Mouse (Mus musculus) v-Abl transformed pro-B cells (cell line): ENCODE measurements around the gene Notch1.

Experiments
- in situ Hi-C, 2 experiments: fragments of 400-800 bp; cut with MboI; formaldehyde crosslinking; loops; one replicate each; pipeline ENCODE4 v1.15.1; 2025; ENCODE audit not compliant: unreplicated experiment in 2 of 2

Gene Notch1

GRCm38 (mm10) chr2:26459478-26459877 is 57.0 kb downstream of the Notch1 start:
- in situ Hi-C loops, result loop anchor here in 1 of 2 experiments (10.0 kb wide), 1 partner anchor 85 kb away; no protein-coding TSS in a partner anchor

- in situ Hi-C loops, result loop anchor here in 1 of 2 experiments (10.0 kb wide), 1 partner anchor 86 kb away; no protein-coding TSS in a partner anchor
Measured at GRCm38 (mm10) chr2:26458402-26459124, 57.9 kb downstream of the Notch1 start.

- in situ Hi-C loops, result loop anchor here (5.0 to 10.0 kb wide), 8 partner anchors 43 to 455 kb away; partner anchors contain the start of genes Gpsm1 (in 2 of the 2) and Surf6 (in 2 of the 2)
Measured at GRCm38 (mm10) chr2:26449121-26450060, 67.1 kb downstream of the Notch1 start.

GRCm38 (mm10) chr2:26447451-26447850 is 69.0 kb downstream of the Notch1 start:
- in situ Hi-C loops, result loop anchor here (5.0 to 10.0 kb wide), 5 partner anchors 115 to 457 kb away; partner anchors contain the start of genes Gpsm1 (in 2 of the 2) and Surf6 (in 2 of the 2)

GRCm38 (mm10) chr2:26446671-26447070 is 69.8 kb downstream of the Notch1 start:
- in situ Hi-C loops, result loop anchor here (5.0 to 10.0 kb wide), 5 partner anchors 116 to 458 kb away; partner anchors contain the start of genes Gpsm1 (in 2 of the 2) and Surf6 (in 2 of the 2)

GRCm38 (mm10) chr2:26445666-26446445 is 70.6 kb downstream of the Notch1 start:
- in situ Hi-C loops, result loop anchor here (5.0 to 10.0 kb wide), 5 partner anchors 116 to 459 kb away; partner anchors contain the start of genes Gpsm1 (in 2 of the 2) and Surf6 (in 2 of the 2)

GRCm38 (mm10) chr2:26444946-26445665 is 71.4 kb downstream of the Notch1 start, which contains the start of gene Sec16a:
TSS of gene Sec16a (minus strand) at chr2:26445216.
- in situ Hi-C loops, result loop anchor here (5.0 to 10.0 kb wide), 5 partner anchors 117 to 460 kb away; partner anchors contain the start of genes Gpsm1 (in 2 of the 2) and Surf6 (in 2 of the 2)

- in situ Hi-C loops, result loop anchor here (10.0 kb wide), 3 partner anchors 130 to 460 kb away; partner anchors contain the start of genes Gpsm1 (in 2 of the 2) and Surf6 (in 1 of the 2)
Measured at GRCm38 (mm10) chr2:26444368-26444767, 72.1 kb downstream of the Notch1 start.

GRCm38 (mm10) chr2:26443876-26444275 is 72.6 kb downstream of the Notch1 start:
- in situ Hi-C loops, result loop anchor here (10.0 kb wide), 3 partner anchors 129 to 461 kb away; partner anchors contain the start of genes Gpsm1 (in 2 of the 2) and Surf6 (in 1 of the 2)

GRCm38 (mm10) chr2:26442843-26443242 is 73.6 kb downstream of the Notch1 start:
- in situ Hi-C loops, result loop anchor here (10.0 kb wide), 3 partner anchors 128 to 462 kb away; partner anchors contain the start of genes Gpsm1 (in 2 of the 2) and Surf6 (in 1 of the 2)

- in situ Hi-C loops, result loop anchor here (10.0 kb wide), 3 partner anchors 127 to 463 kb away; partner anchors contain the start of genes Gpsm1 (in 2 of the 2) and Surf6 (in 1 of the 2)
Measured at GRCm38 (mm10) chr2:26441688-26442087, 74.8 kb downstream of the Notch1 start.

GRCm38 (mm10) chr2:26441261-26441660 is 75.2 kb downstream of the Notch1 start:
- in situ Hi-C loops, result loop anchor here (10.0 kb wide), 3 partner anchors 126 to 464 kb away; partner anchors contain the start of genes Gpsm1 (in 2 of the 2) and Surf6 (in 1 of the 2)

- in situ Hi-C loops, result loop anchor here (10.0 kb wide), 3 partner anchors 125 to 465 kb away; partner anchors contain the start of genes Gpsm1 (in 2 of the 2) and Surf6 (in 1 of the 2)
Measured at GRCm38 (mm10) chr2:26439671-26440070, 76.8 kb downstream of the Notch1 start.

GRCm38 (mm10) chr2:26438373-26438772 is 78.1 kb downstream of the Notch1 start:
- in situ Hi-C loops, result no loop called here

- in situ Hi-C loops, result no loop called here
Measured at GRCm38 (mm10) chr2:26437221-26437620, 79.2 kb downstream of the Notch1 start.

GRCm38 (mm10) chr2:26434791-26435572 is 81.5 kb downstream of the Notch1 start:
- in situ Hi-C loops, result no loop called here

GRCm38 (mm10) chr2:26429851-26430250 is 86.6 kb downstream of the Notch1 start:
- in situ Hi-C loops, result no loop called here
